ENCODE assay signal across 8 mouse cellular contexts in genomic region chr12:82489093-82489492, GRCm38 (mm10).
A peak's percentile ranks its signal among the peaks of the same experiment; 100 is the strongest.
DNase-seq lines count a peak whose midpoint lies in the region; ATAC-seq and TF ChIP-seq lines count a peak whose summit lies in the region.

No protein-coding gene starts in this region.

- no peak for DNase-seq in forebrain, postnatal 0 days
- DNase-seq in neural tube, embryonic 10.5 days (ENCODE audit: extremely low spot score, low spot score): peak; percentile 45
- peak; percentile 55 for DNase-seq in embryonic facial prominence, embryonic 10.5 days (ENCODE audit: low spot score)
- peak; percentile 56 to 65 for DNase-seq in lung, postnatal 4 days
- no peak for DNase-seq in ovary, postnatal 36 days (ENCODE audit: low spot score)
- no peak for DNase-seq in urinary bladder, postnatal 25 days (ENCODE audit: low spot score)

- H3K9me3 ChIP-seq in forebrain, postnatal 0 days (ENCODE audit: low read length): no peaks in the 10 kb centered on the region
- H3K9me3 ChIP-seq in forebrain, embryonic 15.5 days: no peaks in the 10 kb centered on the region
- H3K9me3 ChIP-seq in neural tube, embryonic 15.5 days (replicated peaks): 0 out of 2 replicates have a peak, but pooled peaks cover 3% of the 10 kb centered on the region
- 0 out of 2 replicates have a peak, but pooled peaks cover 2% of the 10 kb centered on the region for H3K9me3 ChIP-seq in embryonic facial prominence, embryonic 10.5 days

- H3K27ac ChIP-seq in forebrain, postnatal 0 days (ENCODE audit: low read depth, low read length): no peak overlapping the region
- H3K27ac ChIP-seq in forebrain, embryonic 15.5 days (replicated peaks): no peak overlapping the region
- no peak overlapping the region for H3K27ac ChIP-seq in neural tube, embryonic 15.5 days (replicated peaks)
- H3K27ac ChIP-seq in embryonic facial prominence, embryonic 10.5 days (replicated peaks): no peak overlapping the region

- 62% methylated on average over 4 of the region's 4 CpGs for WGBS in forebrain, postnatal 0 days
- 59% methylated on average over 4 of the region's 4 CpGs for whole genome bisulfite sequencing in forebrain, embryonic 15.5 days
- WGBS in neural tube, embryonic 15.5 days: 58% methylated on average over 4 of the region's 4 CpGs
- WGBS in embryonic facial prominence, embryonic 10.5 days: 54% methylated on average over 4 of the region's 4 CpGs

- no peak for ATAC-seq in forebrain, postnatal 0 days
- ATAC-seq in forebrain, embryonic 15.5 days (replicated peaks): no peak
- no peak for ATAC-seq in neural tube, embryonic 15.5 days (ENCODE audit: low FRiP score)

- no peak overlapping the region for H3K4me3 ChIP-seq in forebrain, postnatal 0 days (ENCODE audit: low read depth, low read length)
- no peak overlapping the region for H3K4me3 ChIP-seq in forebrain, embryonic 15.5 days
- H3K4me3 ChIP-seq in neural tube, embryonic 15.5 days (replicated peaks): no peak overlapping the region
- no peak overlapping the region for H3K4me3 ChIP-seq in embryonic facial prominence, embryonic 10.5 days

- no peak overlapping the region for H3K4me2 ChIP-seq in forebrain, postnatal 0 days (ENCODE audit: low read depth)
- H3K4me2 ChIP-seq in forebrain, embryonic 15.5 days (replicated peaks): no peak overlapping the region
- no peak overlapping the region for H3K4me2 ChIP-seq in neural tube, embryonic 15.5 days

- no peaks in the 10 kb centered on the region for H3K4me1 ChIP-seq in forebrain, postnatal 0 days (ENCODE audit: insufficient read depth)
- peaks cover 3% of the 10 kb centered on the region; the same call in 1 of the 2 replicates for H3K4me1 ChIP-seq in forebrain, embryonic 15.5 days
- no peaks in the 10 kb centered on the region for H3K4me1 ChIP-seq in neural tube, embryonic 15.5 days
- H3K4me1 ChIP-seq in embryonic facial prominence, embryonic 10.5 days: no peaks in the 10 kb centered on the region

- no peaks in the 10 kb centered on the region for H3K27me3 ChIP-seq in forebrain, postnatal 0 days (ENCODE audit: insufficient read depth, low read length)
- no peaks in the 10 kb centered on the region for H3K27me3 ChIP-seq in forebrain, embryonic 15.5 days
- H3K27me3 ChIP-seq in neural tube, embryonic 15.5 days (replicated peaks): no peaks in the 10 kb centered on the region
- no peaks in the 10 kb centered on the region for H3K27me3 ChIP-seq in embryonic facial prominence, embryonic 10.5 days (replicated peaks; ENCODE audit: low read depth, poor library complexity, severe bottlenecking)

- TF ChIP-seq CTCF in forebrain, postnatal 0 days (IDR thresholded peaks at IDR 0.05; ENCODE audit: low read depth): peak; percentile 47

- H3K9ac ChIP-seq in forebrain, postnatal 0 days: no peak overlapping the region
- no peak overlapping the region for H3K9ac ChIP-seq in forebrain, embryonic 15.5 days (replicated peaks)
- no peak overlapping the region for H3K9ac ChIP-seq in neural tube, embryonic 15.5 days (replicated peaks)

- H3K36me3 ChIP-seq in forebrain, postnatal 0 days (ENCODE audit: insufficient read depth): no peaks in the 10 kb centered on the region
- no peaks in the 10 kb centered on the region for H3K36me3 ChIP-seq in forebrain, embryonic 15.5 days
- no peaks in the 10 kb centered on the region for H3K36me3 ChIP-seq in neural tube, embryonic 15.5 days
- H3K36me3 ChIP-seq in embryonic facial prominence, embryonic 10.5 days (replicated peaks): no peaks in the 10 kb centered on the region

Comparison
In these comparisons a context has a peak if more than half of its experiments do, and no peak if none do; other contexts are left out.
1. DNase-seq: peak in neural tube, embryonic 10.5 days (single experiment), embryonic facial prominence, embryonic 10.5 days (single experiment) and lung, postnatal 4 days (2 of 2); none in forebrain, postnatal 0 days (single experiment), ovary, postnatal 36 days (single experiment) and urinary bladder, postnatal 25 days (single experiment).